Mouse (Mus musculus) cortical plate, adult 2 months (tissue): Measurements from ENCODE around the gene Myh9. TPM values are rescaled to one million over a fixed set of nuclear protein-coding genes. Genes with fewer than 3 reads are reported as not detected.

Experiments
- H3K27ac ChIP-seq: fragments of 200-500 bp; 2 replicates; pipeline ENCODE4 v1.5.1; 2012; ENCODE audit warnings: low read length, control low read depth, inconsistent platforms; ENCODE audit not compliant: insufficient read depth
- H3K4me1 ChIP-seq: fragments of 200-500 bp; 2 replicates; pipeline ENCODE4 v1.6.1; 2011; ENCODE audit warnings: low read length; ENCODE audit not compliant: control insufficient read depth, insufficient read depth
- H3K4me3 ChIP-seq: fragments of 200-500 bp; 2 replicates; pipeline ENCODE4 v1.5.1; 2011; ENCODE audit warnings: mild to moderate bottlenecking, low read length, control low read depth; ENCODE audit not compliant: insufficient read depth
- CTCF ChIP-seq: fragments of 200-500 bp; IDR thresholded peaks from 2 replicates; pipeline ENCODE4 v1.5.1; 2011; ENCODE audit warnings: mild to moderate bottlenecking, control low read depth, low read length; ENCODE audit not compliant: insufficient read depth; ENCODE audit errors: extremely low read depth
- POLR2A ChIP-seq: fragments of 200-500 bp; IDR thresholded peaks from 2 replicates; pipeline ENCODE4 v1.6.1; 2011; ENCODE audit warnings: mild to moderate bottlenecking, low read length, control low read depth; ENCODE audit not compliant: insufficient read depth; ENCODE audit errors: extremely low read depth
- polyA plus RNA-seq: library from polyadenylated mRNA; depleted of rRNA; stranded (reverse); fragments of >200 nt; gene quantifications from 2 replicates; pipeline ENCODE4 v1.2.3, GENCODE M21; 2012

Gene Myh9
- polyA plus RNA-seq, 1 experiment: 32.6 TPM

DNA sequence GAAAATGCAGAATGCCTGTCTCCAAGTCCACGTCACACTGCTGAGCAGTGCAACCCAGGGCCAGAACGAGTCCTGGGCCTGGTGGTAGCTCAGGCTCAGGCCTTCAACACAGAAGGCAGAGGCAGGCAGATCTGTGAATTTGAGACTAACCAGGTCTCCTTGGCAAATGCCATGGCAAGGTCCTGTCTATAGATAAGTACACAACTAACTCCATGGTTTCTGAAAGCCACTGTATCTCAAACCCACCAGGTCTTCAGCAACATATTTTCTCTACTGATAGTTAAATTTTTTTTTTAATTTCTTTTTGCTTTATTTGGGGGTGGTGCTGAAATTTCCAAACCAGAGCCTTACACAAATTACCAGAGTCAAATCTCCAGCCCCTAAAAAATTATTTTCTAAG lies 19.3 kb downstream of the Myh9 start:
- Histone ChIP-seq H3K27ac (no peak overlapping the region), H3K4me3 (no peak overlapping the region), H3K4me1 (peaks cover 11% of the 10 kb centered on the region)
- TF ChIP-seq POLR2A: no peak
- no peak for TF ChIP-seq CTCF

DNA sequence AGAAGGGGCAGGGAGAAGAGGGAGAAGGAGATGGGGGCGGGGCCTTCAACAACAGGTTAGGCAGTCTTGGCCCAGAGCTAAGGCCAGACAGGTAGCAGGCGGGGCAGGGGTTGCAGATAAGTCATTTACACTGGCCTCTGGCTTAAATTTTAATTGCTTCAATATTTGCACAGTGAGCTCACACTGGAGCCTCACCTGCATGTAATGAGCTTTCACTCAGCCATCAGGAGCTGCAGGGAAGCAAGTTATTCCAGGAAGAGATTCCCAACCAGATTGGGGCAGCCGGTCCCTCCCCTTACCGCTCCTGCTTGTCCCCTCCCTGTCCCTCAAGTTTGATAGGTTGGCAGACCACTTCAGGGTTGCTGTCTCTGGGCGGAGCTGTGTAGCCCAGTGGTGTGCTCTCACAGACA lies 19.9 kb downstream of the Myh9 start:
- Histone ChIP-seq H3K4me1 (peaks cover 16% of the 10 kb centered on the region), H3K27ac (no peak overlapping the region), H3K4me3 (no peak overlapping the region)
- no peak for TF ChIP-seq POLR2A
- TF ChIP-seq CTCF: no peak

GRCm38 (mm10) chr15:77821424-77821823 lies 20.6 kb downstream of the Myh9 start:
- Histone ChIP-seq H3K27ac (peak overlapping the region; percentile 39; the same call in 1 of the 2 replicates), H3K4me3 (no peak overlapping the region), H3K4me1 (peaks cover 18% of the 10 kb centered on the region)
- TF ChIP-seq CTCF (no peak), POLR2A (no peak)

DNA sequence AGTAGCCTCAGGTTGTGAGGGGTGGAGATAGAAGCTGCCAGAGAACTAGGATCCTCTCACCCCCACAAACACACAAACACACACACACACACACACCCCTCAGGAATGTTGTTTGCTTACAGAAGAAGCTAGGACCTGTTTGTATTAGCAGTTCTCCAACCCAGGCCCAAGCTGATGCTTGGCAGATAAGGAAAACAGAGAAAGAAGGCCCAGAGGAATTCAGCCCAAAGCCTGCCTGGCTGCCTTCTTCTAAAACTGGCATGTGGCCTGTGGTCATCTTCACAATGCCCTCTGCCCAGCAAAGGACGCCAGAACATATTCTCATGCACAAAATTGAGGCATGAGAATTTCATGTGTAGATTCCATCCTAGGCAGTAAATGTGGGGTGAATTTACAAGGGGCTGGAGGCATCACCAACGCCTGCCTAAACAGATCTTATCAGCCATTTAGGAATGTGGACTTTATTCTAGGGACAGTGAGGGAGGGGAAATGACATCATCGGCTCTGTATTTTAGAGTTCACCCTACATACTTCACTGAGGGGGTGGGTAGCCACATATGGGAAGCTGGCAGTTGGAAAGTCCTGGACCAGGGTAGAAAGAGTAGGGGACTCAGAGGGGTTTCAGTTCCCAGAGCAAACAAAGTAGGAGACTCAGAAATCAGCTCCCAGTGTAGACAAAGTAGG lies 21.4 kb downstream of the Myh9 start:
- H3K4me3 ChIP-seq: no peak overlapping the region
- peaks cover 18% of the 10 kb centered on the region for H3K4me1 ChIP-seq
- TF ChIP-seq POLR2A (no peak), CTCF (no peak)
- peak overlapping the region; percentile 24 for H3K27ac ChIP-seq

DNA sequence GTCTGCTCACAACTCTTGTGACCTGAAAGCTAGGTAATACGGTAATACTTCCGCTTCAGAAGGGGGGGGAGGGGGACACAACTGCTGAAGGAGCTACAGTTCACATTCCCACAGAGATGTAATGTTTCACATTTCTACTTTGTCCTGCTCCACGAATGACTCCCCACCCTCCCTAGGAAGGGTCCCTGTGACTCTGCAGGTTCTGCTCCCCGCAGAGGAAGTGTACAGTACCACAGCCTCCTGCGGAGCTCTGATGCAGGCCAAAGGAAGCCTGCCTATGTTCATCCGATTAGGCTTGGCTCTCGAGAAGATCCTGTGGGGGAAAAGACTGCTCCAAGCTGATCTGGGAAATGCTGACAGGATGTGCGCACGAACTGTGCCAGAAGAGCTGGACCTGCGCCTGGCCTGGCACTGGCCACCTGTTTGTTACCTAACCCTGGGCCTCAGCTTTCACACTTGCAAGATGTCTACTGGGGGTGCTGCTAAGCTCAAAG lies 22.0 kb downstream of the Myh9 start:
- TF ChIP-seq POLR2A (no peak), CTCF (no peak)
- Histone ChIP-seq H3K27ac (peak overlapping the region; percentile 24), H3K4me1 (peaks cover 20% of the 10 kb centered on the region), H3K4me3 (no peak overlapping the region)

- peaks cover 22% of the 10 kb centered on the region for H3K4me1 ChIP-seq
- H3K27ac ChIP-seq: no peak overlapping the region
- no peak overlapping the region for H3K4me3 ChIP-seq
- TF ChIP-seq CTCF (no peak), POLR2A (no peak)
These were observed 23.3 kb downstream of the Myh9 start for GRCm38 (mm10) chr15:77818556-77819158.

DNA sequence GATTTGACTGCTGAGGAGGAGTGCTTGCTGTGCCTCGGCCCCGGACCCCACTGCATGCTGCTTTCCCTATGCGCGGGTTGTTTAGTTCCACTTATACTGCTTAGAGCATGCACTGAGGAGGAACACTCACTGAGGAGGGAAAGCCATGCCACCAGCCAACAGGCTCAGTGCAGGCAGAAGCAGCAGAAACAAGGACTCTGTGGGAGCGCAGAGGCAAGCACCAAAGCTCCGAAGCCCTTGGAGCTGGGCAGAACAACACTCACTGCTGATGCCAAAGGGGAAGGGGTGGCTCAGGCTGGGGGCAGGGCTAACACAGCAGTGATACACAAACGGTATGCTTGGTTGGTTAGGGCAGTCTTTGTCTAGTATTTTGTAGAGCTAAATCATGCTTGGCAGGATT lies 24.6 kb downstream of the Myh9 start:
- Histone ChIP-seq H3K4me1 (peaks cover 20% of the 10 kb centered on the region), H3K27ac (peak overlapping the region; percentile 2), H3K4me3 (no peak overlapping the region)
- TF ChIP-seq CTCF: no peak

- TF ChIP-seq CTCF (no peak), POLR2A (no peak)
- Histone ChIP-seq H3K4me3 (no peak overlapping the region), H3K4me1 (peaks cover 19% of the 10 kb centered on the region), H3K27ac (peak overlapping the region; percentile 68)
These were observed 25.4 kb downstream of the Myh9 start for GRCm38 (mm10) chr15:77816601-77816950.

DNA sequence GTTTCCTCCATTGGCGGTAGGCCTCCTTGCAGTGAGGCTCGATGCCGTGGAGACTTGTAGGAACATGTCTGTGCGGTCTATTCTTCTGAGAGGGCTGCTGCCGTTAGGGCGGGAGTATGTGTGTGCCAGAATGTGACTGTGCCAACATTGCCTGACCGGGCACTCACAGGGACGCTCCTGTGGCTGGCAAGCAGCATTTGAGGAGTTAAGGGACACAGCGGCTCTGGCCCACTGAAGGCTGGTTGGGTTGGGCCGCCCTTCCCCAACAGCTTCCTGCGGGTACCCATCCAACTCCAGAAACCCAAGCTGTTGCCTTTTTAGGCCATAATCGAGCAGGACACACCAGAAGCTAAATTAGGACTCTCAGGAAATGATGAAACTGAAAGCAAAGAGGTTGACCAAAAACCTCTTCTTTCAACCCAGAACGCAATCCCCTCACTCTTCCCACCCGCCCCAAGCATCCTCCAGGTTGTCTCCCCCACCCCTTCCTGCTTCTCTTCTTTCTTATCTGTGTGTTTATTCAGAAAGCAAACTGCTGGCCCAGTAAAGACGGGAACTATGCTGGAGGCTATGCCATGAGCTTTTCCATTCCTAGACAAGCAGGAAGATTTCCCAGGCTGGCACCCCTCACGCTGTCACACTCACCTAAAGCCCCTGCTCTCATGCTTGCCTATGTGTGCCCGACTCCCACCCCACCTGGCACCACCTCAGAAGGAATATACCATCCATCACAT lies 25.9 kb downstream of the Myh9 start:
- Histone ChIP-seq H3K4me1 (peaks cover 19% of the 10 kb centered on the region), H3K27ac (peak overlapping the region; percentile 68), H3K4me3 (no peak overlapping the region)
- TF ChIP-seq POLR2A (no peak), CTCF (no peak)

DNA sequence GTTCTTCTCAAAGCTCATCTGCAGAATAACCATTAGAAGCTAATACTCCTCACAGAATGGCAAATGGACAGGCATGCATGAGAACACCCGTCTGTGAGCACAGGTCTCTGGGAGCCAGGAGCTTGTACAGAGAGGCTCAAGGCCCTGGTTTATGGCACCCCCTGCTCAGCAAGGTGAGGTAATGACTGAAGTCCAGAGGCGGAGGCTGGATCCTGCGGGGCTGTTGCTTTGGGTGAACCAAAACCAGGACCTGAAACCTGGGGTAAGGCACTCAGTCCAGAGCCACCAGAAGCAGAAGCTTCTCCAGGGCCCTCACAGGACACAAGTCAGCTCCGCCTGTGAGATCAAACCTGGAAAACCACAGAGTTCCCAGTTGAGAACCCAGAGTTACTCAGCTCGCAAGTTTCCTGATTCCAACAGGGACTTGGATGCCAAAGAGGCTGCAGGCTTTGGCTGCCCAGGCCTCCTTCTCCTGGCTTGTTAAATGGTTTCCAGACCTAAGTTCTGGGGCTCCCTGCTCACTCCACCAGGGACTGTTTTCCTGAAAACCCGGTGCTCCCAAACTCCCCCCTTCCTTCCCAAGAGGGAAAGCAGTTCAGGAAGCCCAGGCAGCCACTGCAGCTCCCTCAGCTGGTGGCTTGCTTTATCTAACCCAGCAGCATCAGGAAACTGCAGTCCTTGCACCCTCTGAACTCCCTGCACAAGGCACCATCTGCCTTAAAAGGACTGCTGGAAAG lies 28.2 kb downstream of the Myh9 start:
- no peak for TF ChIP-seq POLR2A
- peak; percentile 30 for TF ChIP-seq CTCF
- peaks cover 26% of the 10 kb centered on the region for H3K4me1 ChIP-seq
- peak overlapping the region; percentile 15; the same call in 1 of the 2 replicates for H3K27ac ChIP-seq
- no peak overlapping the region for H3K4me3 ChIP-seq
